ENCODE assay signal across 34 mouse cellular contexts in genomic region chr9:109602128-109602527, GRCm38 (mm10). TPM values are rescaled to one million over a fixed set of nuclear protein-coding genes. Genes with fewer than 3 reads are reported as not detected.
DNase-seq lines count a peak whose midpoint lies in the region; ATAC-seq and TF ChIP-seq lines count a peak whose summit lies in the region.
"Not testable (repeated sequence)": the region's sequence is repeated elsewhere in the genome, so short reads cannot be mapped to it uniquely, and the experiment has no call there.
"Had no signal": no experiment of that assay in that cellular context is flagged by ENCODE, and none has a peak within 500 bp of the region (broad histone marks: within the 10 kb centered on the region; RNA-seq: fewer than 3 reads in every experiment).

No protein-coding gene starts in this region.

- H3K4me2 ChIP-seq in CH12.LX (ENCODE audit: insufficient read depth, low read depth, poor library complexity, severe bottlenecking); lung, postnatal 0 days (replicated peaks; ENCODE audit: low read depth, low read length): not testable (repeated sequence)

- H3K9me3 ChIP-seq in CH12.LX (replicated peaks; ENCODE audit: low read length); MEL (replicated peaks; ENCODE audit: insufficient read depth, low read length); lung, postnatal 0 days (ENCODE audit: low read length): not testable (repeated sequence)

- H3K4me3 ChIP-seq in CH12.LX (replicated peaks in 1 of 3; ENCODE audit: low read depth in 2 of 3, low read length in 2 of 3, poor library complexity in 1 of 3); MEL (ENCODE audit: control insufficient read depth in 1 of 2, insufficient read depth in 1 of 2, low read depth in 2 of 2, low read length in 2 of 2); lung, postnatal 0 days (ENCODE audit: low read depth, low read length): not testable (repeated sequence)

- DNase-seq in CH12.LX (ENCODE audit: extremely low read depth), result peak; percentile 19
- peak; percentile 22 for DNase-seq in MEL (ENCODE audit: low read depth, low spot score)
- peak; percentile 10 for DNase-seq in adrenal gland, postnatal 14 days
- DNase-seq in embryo, embryonic 10.5 days (ENCODE audit: low spot score), result peak; percentile 2
- peak; percentile 2 for DNase-seq in kidney, adult 9 months
- DNase-seq in liver, result peak; percentile 4
- not testable (repeated sequence) for DNase-seq in lung, postnatal 0 days (ENCODE audit: low spot score)
- peak; percentile 21 for DNase-seq in thymus, postnatal 4 days

- TF ChIP-seq CTCF in CH12.LX (conservative IDR thresholded peaks at IDR 0.05 in 1 of 2, IDR thresholded peaks at IDR 0.05 in 1 of 2; ENCODE audit: low read depth in 2 of 2, low read length in 2 of 2), result peak; percentile 55 to 57
- TF ChIP-seq CTCF in MEL (IDR thresholded peaks at IDR 0.05 in 2 of 3, conservative IDR thresholded peaks at IDR 0.05 in 1 of 3; ENCODE audit: control insufficient read depth in 1 of 3, insufficient read depth in 1 of 3, low read depth in 2 of 3, low read length in 3 of 3, poor library complexity in 1 of 3, severe bottlenecking in 1 of 3), result peak; percentile 41 to 46 (median 46)
- TF ChIP-seq CTCF in lung, postnatal 0 days (IDR thresholded peaks at IDR 0.05), result peak; percentile 35

- dilution Hi-C loops in CH12.LX (cut with MboI; ENCODE audit: extremely low pct_ligation_motif_present, extremely low pct_unique_long_range_greater_than_20kb, low sequenced_read_pairs), result not testable (repeated sequence)

- TF ChIP-seq POLR2A in CH12.LX (IDR thresholded peaks at IDR 0.05; ENCODE audit: low read depth, low read length); MEL (IDR thresholded peaks at IDR 0.05; ENCODE audit: control insufficient read depth in 1 of 2, insufficient read depth in 1 of 2, low read depth in 1 of 2, low read length in 2 of 2, poor library complexity in 1 of 2): not testable (repeated sequence)

- H3K79me2 ChIP-seq in CH12.LX (replicated peaks; ENCODE audit: control insufficient read depth, extremely low read depth, insufficient read depth, poor library complexity, severe bottlenecking); MEL (ENCODE audit: control insufficient read depth, insufficient read depth, low read length, poor library complexity): not testable (repeated sequence)

- WGBS in lung, postnatal 0 days, result 48% methylated on average over 2 of the region's 2 CpGs

- ATAC-seq in lung, postnatal 0 days, result not testable (repeated sequence)

- H3K4me1 ChIP-seq in CH12.LX (ENCODE audit: control insufficient read depth in 1 of 2, insufficient read depth in 2 of 2); MEL (ENCODE audit: control insufficient read depth in 1 of 2, insufficient read depth in 2 of 2, low read length in 2 of 2); lung, postnatal 0 days (ENCODE audit: insufficient read depth, low read depth, low read length): not testable (repeated sequence)

- in situ Hi-C loops in CH12.LX (cut with MboI; ENCODE audit: low pct_ligation_motif_present, low pct_unique_long_range_greater_than_20kb, low sequenced_read_pairs), result not testable (repeated sequence)

- TF ChIP-seq RAD21 in CH12.LX (IDR thresholded peaks at IDR 0.05; ENCODE audit: low read depth, low read length); MEL (IDR thresholded peaks at IDR 0.05; ENCODE audit: low read depth, low read length): not testable (repeated sequence)

- H3K9ac ChIP-seq in CH12.LX (ENCODE audit: insufficient read depth, low read depth); MEL (ENCODE audit: control insufficient read depth, low read depth, low read length, poor library complexity, severe bottlenecking); lung, postnatal 0 days (replicated peaks; ENCODE audit: low read depth): not testable (repeated sequence)

- H3K36me3 ChIP-seq in CH12.LX (replicated peaks in 1 of 2; ENCODE audit: control insufficient read depth in 1 of 2, insufficient read depth in 1 of 2, low read length in 1 of 2); MEL (ENCODE audit: control insufficient read depth in 1 of 2, insufficient read depth in 2 of 2, low read length in 2 of 2); lung, postnatal 0 days (ENCODE audit: insufficient read depth, low read length): not testable (repeated sequence)

- H3K27me3 ChIP-seq in CH12.LX (replicated peaks), result peaks cover 27% of the 10 kb centered on the region
- H3K27me3 ChIP-seq in MEL (ENCODE audit: control insufficient read depth in 1 of 2, insufficient read depth in 2 of 2, low read length in 2 of 2); lung, postnatal 0 days (replicated peaks; ENCODE audit: insufficient read depth, low read length): not testable (repeated sequence)

- H3K27ac ChIP-seq in CH12.LX (ENCODE audit: insufficient read depth, low read depth); MEL (ENCODE audit: control insufficient read depth, low read depth, low read length); lung, postnatal 0 days (ENCODE audit: low read length): not testable (repeated sequence)

- TF ChIP-seq EP300 in CH12.LX (IDR thresholded peaks at IDR 0.05; ENCODE audit: low read length); MEL (IDR thresholded peaks at IDR 0.05; ENCODE audit: low read depth in 1 of 2, low read length in 2 of 2); lung, postnatal 0 days (IDR thresholded peaks at IDR 0.05): not testable (repeated sequence)

TF ChIP-seq in MEL, 35 proteins besides CTCF, POLR2A, EP300 and RAD21:
- TF ChIP-seq SMC3 (IDR thresholded peaks at IDR 0.05; ENCODE audit: low read depth, low read length), result peak; percentile 34

RNA-seq across cellular contexts. Expression of gene Fbxw24, which starts 23.7 kb away (rescaled TPM):
- total RNA-seq in CH12.LX (2012; rRNA removed), result not detected in 2 replicates
- not detected in 2 replicates for total RNA-seq in CH12.LX (2014; rRNA removed)
- polyA plus RNA-seq in CH12.LX (2012; ENCODE audit: insufficient read length, low read depth), result not detected in 2 replicates
- not detected in 2 replicates for total RNA-seq in MEL (2012; rRNA removed)
- not detected for polyA plus RNA-seq in MEL (2012; ENCODE audit: insufficient read depth in 1 of 2, insufficient read length in 2 of 2, low read depth in 1 of 2, low replicate concordance in 2 of 2, missing spikeins in 1 of 2)
- total RNA-seq in adrenal gland, postnatal 14 days (2021), result not detected in 2 replicates
- polyA plus RNA-seq in lung, postnatal 0 days (2015; fragmentation: Nextera tagmentation; extraction: Ambion mirVana), result not detected in 2 replicates
- total RNA-seq: adrenal gland, postnatal 25 days; gastrocnemius, postnatal 14 days; granulocyte monocyte progenitor cell, adult 5-6 weeks; heart, postnatal 25 days; layer of hippocampus, adult 18-20 months; layer of hippocampus, postnatal 14 days; left cerebral cortex, adult 8-10 months; left cerebral cortex, postnatal 36 days; monocyte, adult 5-6 weeks had no signal
- polyA plus RNA-seq: embryonic facial prominence, embryonic 12.5 days; forebrain, embryonic 14.5 days; heart, embryonic 10.5 days; heart, embryonic 15.5 days; hindbrain, embryonic 11.5 days; hindbrain, embryonic 16.5 days; intestine, embryonic 15.5 days; limb, embryonic 14.5 days; liver, embryonic 15.5 days; lung, embryonic 16.5 days; macrophage; midbrain, embryonic 14.5 days; neural tube, embryonic 14.5 days; testis, adult 2 months; thymus, postnatal 0 days had no signal

RNA-seq across cellular contexts. Expression of gene Fbxw15, which starts 34.1 kb away (rescaled TPM):
- not detected in 2 replicates for total RNA-seq in CH12.LX (2012; rRNA removed)
- not detected in 2 replicates for total RNA-seq in CH12.LX (2014; rRNA removed)
- polyA plus RNA-seq in CH12.LX (2012; ENCODE audit: insufficient read length, low read depth), result not detected in 2 replicates
- not detected in 2 replicates for total RNA-seq in MEL (2012; rRNA removed)
- not detected for polyA plus RNA-seq in MEL (2012; ENCODE audit: insufficient read depth in 1 of 2, insufficient read length in 2 of 2, low read depth in 1 of 2, low replicate concordance in 2 of 2, missing spikeins in 1 of 2)
- not detected in 2 replicates for total RNA-seq in adrenal gland, postnatal 14 days (2021)
- not detected in 2 replicates for polyA plus RNA-seq in lung, postnatal 0 days (2015; fragmentation: Nextera tagmentation; extraction: Ambion mirVana)
- total RNA-seq: adrenal gland, postnatal 25 days; gastrocnemius, postnatal 14 days; granulocyte monocyte progenitor cell, adult 5-6 weeks; heart, postnatal 25 days; layer of hippocampus, adult 18-20 months; layer of hippocampus, postnatal 14 days; left cerebral cortex, adult 8-10 months; left cerebral cortex, postnatal 36 days; monocyte, adult 5-6 weeks had no signal
- polyA plus RNA-seq: brain, embryonic 14.5 days; CD4-positive, CD25-positive, alpha-beta regulatory T cell, adult 4 months; embryonic facial prominence, embryonic 12.5 days; forebrain, embryonic 14.5 days; heart, embryonic 10.5 days; heart, embryonic 15.5 days; hindbrain, embryonic 11.5 days; hindbrain, embryonic 16.5 days; intestine, embryonic 15.5 days; limb, embryonic 14.5 days; liver, embryonic 15.5 days; lung, embryonic 16.5 days; macrophage; midbrain, embryonic 14.5 days; neural tube, embryonic 14.5 days; testis, adult 2 months; thymus, postnatal 0 days had no signal
